Mouse (Mus musculus) embryonic fibroblast, embryonic 13.5 days (primary cell): ENCODE measurements around the gene Plek.

Source experiments
- CTCF ChIP-seq: IDR thresholded peaks from 2 replicates; pipeline ENCODE4 v1.5.1; 2011; ENCODE audit warnings: mild to moderate bottlenecking, control low read depth, low read length, moderate library complexity, borderline replicate concordance; ENCODE audit not compliant: insufficient read depth
- POLR2A ChIP-seq: IDR thresholded peaks from 2 replicates; pipeline ENCODE4 v1.6.1; 2011; ENCODE audit warnings: low read depth, mild to moderate bottlenecking, control low read depth, low read length, moderate library complexity

GRCm38 (mm10) chr11:16973086-16973485, 79.1 kb downstream of the Plek start:
- TF ChIP-seq POLR2A (no peak), CTCF (no peak)
